Mouse (Mus musculus) CH12F3 (cell line): ENCODE results near the gene Gpr27.

ENCODE experiments used
- in situ Hi-C: fragments of 300-500 bp; cut with MboI; formaldehyde crosslinking; loops from 2 replicates; pipeline ENCODE4 v1.14.3; 2020; ENCODE audit warnings: low sequenced_read_pairs

The Gpr27 gene

GRCm38 (mm10) chr6:99742866-99743265 lies 50.4 kb downstream of the Gpr27 start:
- in situ Hi-C loops: no loop called here
